Mouse (Mus musculus): Measurements from ENCODE around the gene Glis3. TPM values are rescaled to one million over a fixed set of nuclear protein-coding genes. Genes with fewer than 3 reads are reported as not detected.

Glis3 gene
- total and polyA plus RNA-seq, 3 experiments = 0.27 TPM; not detected in 2

DNA sequence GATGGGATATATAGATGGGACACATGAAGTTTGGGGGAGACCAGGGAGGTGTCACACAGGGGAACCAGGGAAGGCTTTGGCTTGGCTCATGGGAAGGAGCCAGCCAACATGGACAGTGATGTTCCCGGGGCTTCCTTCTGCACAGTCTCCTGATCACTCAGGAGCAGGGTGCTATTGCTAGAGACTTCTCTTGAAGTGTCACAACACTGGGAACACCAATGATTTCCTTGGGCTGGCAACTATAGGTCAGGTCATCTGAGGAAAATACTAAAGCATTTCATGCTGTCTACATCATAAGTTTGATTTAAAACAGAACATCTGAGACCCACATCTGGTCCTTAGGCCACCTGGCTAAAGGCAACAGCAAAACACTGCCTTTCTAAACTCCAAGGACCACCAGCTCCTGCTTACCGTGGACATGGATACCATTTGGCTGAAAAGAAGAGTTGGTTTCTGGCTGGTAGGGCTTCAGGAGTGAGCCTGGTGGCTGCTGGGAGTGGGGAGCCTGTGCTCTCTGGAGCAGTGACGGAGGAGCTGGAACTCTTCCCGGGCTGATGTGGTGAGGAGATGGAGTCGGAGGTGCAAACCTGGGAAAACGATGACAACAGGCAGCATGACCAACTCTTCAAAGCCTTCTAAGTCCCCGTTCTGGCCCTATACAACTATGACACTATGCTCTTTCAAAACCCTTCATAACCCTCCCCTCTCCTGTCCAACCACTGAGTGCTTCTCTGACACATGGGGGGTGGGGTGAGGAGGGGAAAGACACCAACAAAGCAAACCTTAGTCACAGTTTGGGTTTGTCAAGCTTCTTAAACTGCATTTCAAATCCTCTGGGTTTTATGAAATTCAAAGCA lies 396.4 kb downstream of the Glis3 start:
- H3K9me3 ChIP-seq (replicated peaks) = no peaks in the 10 kb centered on the region
- ATAC-seq (ENCODE audit: extremely low read depth, insufficient number of reproducible peaks, low FRiP score, poor library complexity, severe bottlenecking) (no peak), DNase-seq (ENCODE audit: low spot score) (no peak)
- H3K36me3 ChIP-seq (replicated peaks) = no peaks in the 10 kb centered on the region
- TF ChIP-seq TAL1 (conservative IDR thresholded peaks at IDR 0.05; ENCODE audit: low read depth, low read length) (no peak), CTCF (IDR thresholded peaks at IDR 0.05; ENCODE audit: low read depth, low read length) (no peak), GATA2 (IDR thresholded peaks at IDR 0.05; ENCODE audit: borderline replicate concordance, low read depth, low read length) (no peak), POLR2AphosphoS5 (IDR thresholded peaks at IDR 0.05; ENCODE audit: insufficient replicate concordance, low read depth, low read length) (no peak), GATA1 (IDR thresholded peaks at IDR 0.05; ENCODE audit: borderline replicate concordance, low read length) (no peak)
- H3K27me3 ChIP-seq (ENCODE audit: insufficient read depth, low read length) = no peaks in the 10 kb centered on the region
- no peaks in the 10 kb centered on the region for H3K4me1 ChIP-seq (ENCODE audit: insufficient read depth, low read depth, low read length)
- H3K4me3 ChIP-seq (ENCODE audit: low read depth, low read length) = no peak overlapping the region

- TF ChIP-seq POLR2AphosphoS5 (IDR thresholded peaks at IDR 0.05; ENCODE audit: insufficient replicate concordance, low read depth, low read length) = no peak
- TF ChIP-seq GATA1 (IDR thresholded peaks at IDR 0.05; ENCODE audit: borderline replicate concordance, low read length) = no peak
- no peak for TF ChIP-seq TAL1 (conservative IDR thresholded peaks at IDR 0.05; ENCODE audit: low read depth, low read length)
- TF ChIP-seq CTCF (IDR thresholded peaks at IDR 0.05; ENCODE audit: low read depth, low read length) = no peak
- no peak for TF ChIP-seq GATA2 (IDR thresholded peaks at IDR 0.05; ENCODE audit: borderline replicate concordance, low read depth, low read length)
- H3K36me3 ChIP-seq (replicated peaks) = no peaks in the 10 kb centered on the region
- DNase-seq (ENCODE audit: low spot score) (no peak), ATAC-seq (ENCODE audit: extremely low read depth, insufficient number of reproducible peaks, low FRiP score, poor library complexity, severe bottlenecking) (no peak)
- H3K9me3 ChIP-seq (replicated peaks) = no peaks in the 10 kb centered on the region
- H3K4me3 ChIP-seq (ENCODE audit: low read depth, low read length) = no peak overlapping the region
- H3K4me1 ChIP-seq (ENCODE audit: insufficient read depth, low read depth, low read length) = no peaks in the 10 kb centered on the region
- no peaks in the 10 kb centered on the region for H3K27me3 ChIP-seq (ENCODE audit: insufficient read depth, low read length)
These were observed 398.5 kb downstream of the Glis3 start for GRCm38 (mm10) chr19:28281405-28281804.

DNA sequence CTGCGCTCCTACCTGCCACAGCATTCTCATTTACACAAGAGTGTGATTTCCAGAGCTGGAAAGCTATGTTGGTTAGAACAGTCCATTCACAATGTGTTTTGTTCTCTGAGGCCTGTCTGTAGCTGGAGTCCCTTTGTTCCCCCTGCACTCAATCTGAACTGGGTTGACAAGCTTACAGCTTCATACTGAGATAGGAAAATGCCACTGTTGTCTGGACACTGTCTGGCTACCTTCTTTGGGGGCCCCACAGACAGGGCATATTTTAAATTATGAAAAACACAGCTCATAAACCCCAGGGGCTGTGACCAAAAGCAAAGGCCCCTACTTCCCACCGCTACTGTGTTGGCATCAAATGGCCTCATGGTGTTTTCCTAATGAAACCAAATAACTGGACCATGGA lies 402.8 kb downstream of the Glis3 start:
- H3K27me3 ChIP-seq (ENCODE audit: insufficient read depth, low read length) = no peaks in the 10 kb centered on the region
- H3K4me3 ChIP-seq (ENCODE audit: low read depth, low read length) = no peak overlapping the region
- no peaks in the 10 kb centered on the region for H3K4me1 ChIP-seq (ENCODE audit: insufficient read depth, low read depth, low read length)
- DNase-seq (ENCODE audit: low spot score) (no peak), ATAC-seq (ENCODE audit: extremely low read depth, insufficient number of reproducible peaks, low FRiP score, poor library complexity, severe bottlenecking) (no peak)
- H3K36me3 ChIP-seq (replicated peaks) = no peaks in the 10 kb centered on the region
- no peak for TF ChIP-seq TAL1 (conservative IDR thresholded peaks at IDR 0.05; ENCODE audit: low read depth, low read length)
- TF ChIP-seq GATA2 (IDR thresholded peaks at IDR 0.05; ENCODE audit: borderline replicate concordance, low read depth, low read length) = no peak
- TF ChIP-seq CTCF (IDR thresholded peaks at IDR 0.05; ENCODE audit: low read depth, low read length) = no peak
- TF ChIP-seq GATA1 (IDR thresholded peaks at IDR 0.05; ENCODE audit: borderline replicate concordance, low read length) = no peak
- no peak for TF ChIP-seq POLR2AphosphoS5 (IDR thresholded peaks at IDR 0.05; ENCODE audit: insufficient replicate concordance, low read depth, low read length)
- no peaks in the 10 kb centered on the region for H3K9me3 ChIP-seq (replicated peaks)

- DNase-seq (ENCODE audit: low spot score) = no peak
- H3K4me1 ChIP-seq (ENCODE audit: insufficient read depth, low read depth, low read length) = no peaks in the 10 kb centered on the region
- H3K36me3 ChIP-seq (replicated peaks) = no peaks in the 10 kb centered on the region
- no peak; the same call in 1 of the 2 replicates for ATAC-seq (ENCODE audit: extremely low read depth, insufficient number of reproducible peaks, low FRiP score, poor library complexity, severe bottlenecking)
- no peak overlapping the region for H3K4me3 ChIP-seq (ENCODE audit: low read depth, low read length)
- TF ChIP-seq TAL1 (conservative IDR thresholded peaks at IDR 0.05; ENCODE audit: low read depth, low read length) (no peak), GATA1 (IDR thresholded peaks at IDR 0.05; ENCODE audit: borderline replicate concordance, low read length) (no peak), CTCF (IDR thresholded peaks at IDR 0.05; ENCODE audit: low read depth, low read length) (no peak), POLR2AphosphoS5 (IDR thresholded peaks at IDR 0.05; ENCODE audit: insufficient replicate concordance, low read depth, low read length) (no peak), GATA2 (IDR thresholded peaks at IDR 0.05; ENCODE audit: borderline replicate concordance, low read depth, low read length) (no peak)
- H3K27me3 ChIP-seq (ENCODE audit: insufficient read depth, low read length) = no peaks in the 10 kb centered on the region
- H3K9me3 ChIP-seq (replicated peaks) = no peaks in the 10 kb centered on the region
These were observed 405.4 kb downstream of the Glis3 start for GRCm38 (mm10) chr19:28274501-28274900.

DNA sequence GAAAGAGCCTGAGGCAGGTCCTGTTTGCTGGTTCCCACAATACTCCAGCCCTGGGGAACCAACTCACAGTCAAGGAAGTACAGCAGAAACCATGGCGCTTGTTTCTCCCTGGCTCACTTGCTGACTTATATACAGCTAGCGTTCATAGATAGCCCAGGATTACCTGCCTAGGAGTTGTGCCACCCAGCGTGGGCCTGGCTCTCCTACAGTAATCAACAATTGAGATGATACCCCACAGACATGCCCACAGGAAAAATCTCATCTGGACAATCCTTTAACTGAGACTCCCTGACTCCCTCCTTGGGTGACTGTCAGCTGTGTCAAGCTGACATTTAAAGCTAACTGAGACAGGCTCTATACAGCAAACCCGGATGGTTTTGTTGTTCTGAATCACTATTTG lies 405.9 kb downstream of the Glis3 start:
- no peak for DNase-seq (ENCODE audit: low spot score)
- H3K4me1 ChIP-seq (ENCODE audit: insufficient read depth, low read depth, low read length) = no peaks in the 10 kb centered on the region
- no peak for ATAC-seq (ENCODE audit: extremely low read depth, insufficient number of reproducible peaks, low FRiP score, poor library complexity, severe bottlenecking)
- no peaks in the 10 kb centered on the region for H3K27me3 ChIP-seq (ENCODE audit: insufficient read depth, low read length)
- H3K4me3 ChIP-seq (ENCODE audit: low read depth, low read length) = no peak overlapping the region
- no peaks in the 10 kb centered on the region for H3K9me3 ChIP-seq (replicated peaks)
- H3K36me3 ChIP-seq (replicated peaks) = no peaks in the 10 kb centered on the region
- no peak for TF ChIP-seq GATA1 (IDR thresholded peaks at IDR 0.05; ENCODE audit: borderline replicate concordance, low read length)
- TF ChIP-seq GATA2 (IDR thresholded peaks at IDR 0.05; ENCODE audit: borderline replicate concordance, low read depth, low read length) = no peak
- TF ChIP-seq POLR2AphosphoS5 (IDR thresholded peaks at IDR 0.05; ENCODE audit: insufficient replicate concordance, low read depth, low read length) = no peak
- no peak for TF ChIP-seq CTCF (IDR thresholded peaks at IDR 0.05; ENCODE audit: low read depth, low read length)
- TF ChIP-seq TAL1 (conservative IDR thresholded peaks at IDR 0.05; ENCODE audit: low read depth, low read length) = no peak

- Histone ChIP-seq H3K4me1 (ENCODE audit: insufficient read depth, low read depth, low read length) (no peaks in the 10 kb centered on the region), H3K27me3 (ENCODE audit: insufficient read depth, low read length) (no peaks in the 10 kb centered on the region), H3K36me3 (replicated peaks) (no peaks in the 10 kb centered on the region), H3K4me3 (ENCODE audit: low read depth, low read length) (no peak overlapping the region), H3K9me3 (replicated peaks) (no peaks in the 10 kb centered on the region)
- TF ChIP-seq CTCF (IDR thresholded peaks at IDR 0.05; ENCODE audit: low read depth, low read length) = no peak
- TF ChIP-seq GATA1 (IDR thresholded peaks at IDR 0.05; ENCODE audit: borderline replicate concordance, low read length) = no peak
- TF ChIP-seq GATA2 (IDR thresholded peaks at IDR 0.05; ENCODE audit: borderline replicate concordance, low read depth, low read length) = no peak
- no peak for TF ChIP-seq TAL1 (conservative IDR thresholded peaks at IDR 0.05; ENCODE audit: low read depth, low read length)
- TF ChIP-seq POLR2AphosphoS5 (IDR thresholded peaks at IDR 0.05; ENCODE audit: insufficient replicate concordance, low read depth, low read length) = no peak
- no peak for ATAC-seq (ENCODE audit: extremely low read depth, insufficient number of reproducible peaks, low FRiP score, poor library complexity, severe bottlenecking)
- no peak for DNase-seq (ENCODE audit: low spot score)
These were observed 413.0 kb downstream of the Glis3 start for GRCm38 (mm10) chr19:28266850-28267249.
